Mouse (Mus musculus) small intestine, adult 2 months (tissue): Measurements from ENCODE around the gene Mecr.

Source experiments
- CTCF ChIP-seq: fragments of 200-500 bp; IDR thresholded peaks from 2 replicates; pipeline ENCODE4 v1.5.1; 2012; ENCODE audit warnings: low read depth, mild to moderate bottlenecking, control low read depth, inconsistent platforms, low read length, moderate library complexity, mixed read lengths; ENCODE audit not compliant: insufficient replicate concordance, insufficient read length; ENCODE audit errors: extremely low read depth
- POLR2A ChIP-seq: fragments of 200-500 bp; IDR thresholded peaks from 2 replicates; pipeline ENCODE4 v1.6.1; 2012; ENCODE audit warnings: low read depth, mild to moderate bottlenecking, control low read depth, inconsistent platforms, low read length, moderate library complexity

- no peak for TF ChIP-seq POLR2A
- no peak for TF ChIP-seq CTCF
Observed at GRCm38 (mm10) chr4:131826905-131827304, 16.4 kb upstream of the Mecr start.
